Comparison of ENCODE assay signal across 14 mouse cellular contexts in genomic region chr13:101915542-101915941, GRCm38 (mm10).
A peak's percentile ranks its signal among the peaks of the same experiment; 100 is the strongest.
DNase-seq lines count a peak whose midpoint lies in the region; ATAC-seq and TF ChIP-seq lines count a peak whose summit lies in the region.
"Had no signal": no experiment of that assay in that cellular context is flagged by ENCODE, and none has a peak within 500 bp of the region (broad histone marks: within the 10 kb centered on the region; RNA-seq: fewer than 3 reads in every experiment).

No protein-coding gene starts in this region.

- no peak overlapping the region for H3K9ac ChIP-seq in embryonic facial prominence, embryonic 13.5 days
- no peak overlapping the region for H3K9ac ChIP-seq in intestine, embryonic 14.5 days (ENCODE audit: low read length)
- no peak overlapping the region for H3K9ac ChIP-seq in intestine, postnatal 0 days (ENCODE audit: low read depth, low read length)
- H3K9ac ChIP-seq: hindbrain, embryonic 14.5 days; limb, embryonic 13.5 days; midbrain, embryonic 13.5 days; neural tube, embryonic 15.5 days had no signal

- H3K27me3 ChIP-seq in embryonic facial prominence, embryonic 13.5 days: no peaks in the 10 kb centered on the region
- no peaks in the 10 kb centered on the region for H3K27me3 ChIP-seq in embryonic facial prominence, embryonic 10.5 days (replicated peaks; ENCODE audit: low read depth, poor library complexity, severe bottlenecking)
- no peaks in the 10 kb centered on the region for H3K27me3 ChIP-seq in intestine, embryonic 14.5 days (replicated peaks; ENCODE audit: control insufficient read depth, insufficient read depth, low read length)
- H3K27me3 ChIP-seq in intestine, postnatal 0 days (replicated peaks; ENCODE audit: control insufficient read depth, insufficient read depth, low read length): no peaks in the 10 kb centered on the region
- H3K27me3 ChIP-seq: midbrain, embryonic 13.5 days; neural tube, embryonic 15.5 days had no signal

- TF ChIP-seq CTCF in intestine, postnatal 0 days (IDR thresholded peaks at IDR 0.05; ENCODE audit: low read depth): no peak

- H3K4me2 ChIP-seq in embryonic facial prominence, embryonic 13.5 days: no peak overlapping the region
- no peak overlapping the region for H3K4me2 ChIP-seq in intestine, embryonic 14.5 days (ENCODE audit: low read length)
- H3K4me2 ChIP-seq in intestine, postnatal 0 days (replicated peaks; ENCODE audit: low read depth): no peak overlapping the region
- H3K4me2 ChIP-seq: hindbrain, embryonic 14.5 days; limb, embryonic 13.5 days; midbrain, embryonic 13.5 days; neural tube, embryonic 15.5 days had no signal

- DNase-seq in embryonic facial prominence, embryonic 10.5 days (ENCODE audit: low spot score): no peak
- DNase-seq in intestine, embryonic 14.5 days (ENCODE audit: low spot score): peak; percentile 51
- DNase-seq in right cerebral cortex, adult 2 months (ENCODE audit: low spot score in 2 of 2): peak; percentile 52 to 60
- DNase-seq in right cerebral cortex, postnatal 14 days: no peak
- no peak for DNase-seq in layer of hippocampus, postnatal 36 days
- DNase-seq in layer of hippocampus, adult 9-10 months (ENCODE audit: low spot score): no peak
- DNase-seq: kidney, postnatal 4 days; thymus, postnatal 14 days had no signal

- WGBS in embryonic facial prominence, embryonic 13.5 days: 67% methylated on average over 6 of the region's 6 CpGs
- 67% methylated on average over 6 of the region's 6 CpGs for WGBS in embryonic facial prominence, embryonic 10.5 days
- 67% methylated on average over 6 of the region's 6 CpGs for WGBS in intestine, embryonic 14.5 days
- 49% methylated on average over 6 of the region's 6 CpGs for WGBS in intestine, postnatal 0 days

- no peak for ATAC-seq in embryonic facial prominence, embryonic 13.5 days (ENCODE audit: insufficient number of reproducible peaks, insufficient read depth, low FRiP score, low TSS enrichment, low read depth)
- no peak for ATAC-seq in intestine, embryonic 14.5 days (replicated peaks; ENCODE audit: low FRiP score, low TSS enrichment, low read depth)
- ATAC-seq in intestine, postnatal 0 days: no peak
- ATAC-seq: midbrain, embryonic 13.5 days had no signal

- H3K4me3 ChIP-seq in embryonic facial prominence, embryonic 13.5 days: no peak overlapping the region
- H3K4me3 ChIP-seq in embryonic facial prominence, embryonic 10.5 days: no peak overlapping the region
- H3K4me3 ChIP-seq in intestine, embryonic 14.5 days (ENCODE audit: low read depth, low read length): no peak overlapping the region
- H3K4me3 ChIP-seq in intestine, postnatal 0 days (ENCODE audit: low read depth, low read length): no peak overlapping the region
- H3K4me3 ChIP-seq: limb, embryonic 13.5 days; midbrain, embryonic 13.5 days; neural tube, embryonic 15.5 days had no signal

- 0 out of 2 replicates have a peak overlapping the region, but pooled peaks have one; percentile 2 for H3K27ac ChIP-seq in embryonic facial prominence, embryonic 13.5 days
- H3K27ac ChIP-seq in embryonic facial prominence, embryonic 10.5 days (replicated peaks): no peak overlapping the region
- H3K27ac ChIP-seq in intestine, embryonic 14.5 days (ENCODE audit: low read depth): peak overlapping the region; percentile 7; the same call in 1 of the 2 replicates
- H3K27ac ChIP-seq in intestine, postnatal 0 days (ENCODE audit: low read depth, low read length): no peak overlapping the region; the same call in 1 of the 2 replicates
- H3K27ac ChIP-seq: hindbrain, embryonic 14.5 days; limb, embryonic 13.5 days; midbrain, embryonic 13.5 days; neural tube, embryonic 15.5 days had no signal

- H3K36me3 ChIP-seq in embryonic facial prominence, embryonic 13.5 days: no peaks in the 10 kb centered on the region
- no peaks in the 10 kb centered on the region for H3K36me3 ChIP-seq in embryonic facial prominence, embryonic 10.5 days (replicated peaks)
- no peaks in the 10 kb centered on the region for H3K36me3 ChIP-seq in intestine, embryonic 14.5 days (ENCODE audit: control insufficient read depth, insufficient read depth, low read length)
- H3K36me3 ChIP-seq in intestine, postnatal 0 days (ENCODE audit: control insufficient read depth, insufficient read depth): no peaks in the 10 kb centered on the region
- H3K36me3 ChIP-seq: limb, embryonic 13.5 days; midbrain, embryonic 13.5 days; neural tube, embryonic 15.5 days had no signal

- no peaks in the 10 kb centered on the region for H3K9me3 ChIP-seq in embryonic facial prominence, embryonic 13.5 days
- H3K9me3 ChIP-seq in embryonic facial prominence, embryonic 10.5 days: no peaks in the 10 kb centered on the region
- no peaks in the 10 kb centered on the region for H3K9me3 ChIP-seq in intestine, embryonic 14.5 days (ENCODE audit: control insufficient read depth, low read length)
- no peaks in the 10 kb centered on the region for H3K9me3 ChIP-seq in intestine, postnatal 0 days (ENCODE audit: control insufficient read depth)
- H3K9me3 ChIP-seq: limb, embryonic 13.5 days; midbrain, embryonic 13.5 days; neural tube, embryonic 15.5 days had no signal

- H3K4me1 ChIP-seq in embryonic facial prominence, embryonic 13.5 days: peaks cover 5% of the 10 kb centered on the region
- H3K4me1 ChIP-seq in embryonic facial prominence, embryonic 10.5 days: no peaks in the 10 kb centered on the region
- 0 out of 2 replicates have a peak, but pooled peaks cover 14% of the 10 kb centered on the region for H3K4me1 ChIP-seq in intestine, embryonic 14.5 days (replicated peaks; ENCODE audit: control insufficient read depth, insufficient read depth, low read length)
- H3K4me1 ChIP-seq in intestine, postnatal 0 days (replicated peaks; ENCODE audit: control insufficient read depth, insufficient read depth, low read length): peaks cover 11% of the 10 kb centered on the region; the same call in 1 of the 2 replicates
- H3K4me1 ChIP-seq: midbrain, embryonic 13.5 days had no signal

Comparison
In these comparisons a context has a peak if more than half of its experiments do, and no peak if none do; other contexts are left out.
1. H3K27ac ChIP-seq: peak in embryonic facial prominence, embryonic 13.5 days (single experiment) and intestine, embryonic 14.5 days (single experiment); none in embryonic facial prominence, embryonic 10.5 days (single experiment) and intestine, postnatal 0 days (single experiment).
2. DNase-seq: peak in intestine, embryonic 14.5 days (single experiment) and right cerebral cortex, adult 2 months (2 of 2); none in embryonic facial prominence, embryonic 10.5 days (single experiment), right cerebral cortex, postnatal 14 days (single experiment), layer of hippocampus, postnatal 36 days (0 of 2) and layer of hippocampus, adult 9-10 months (single experiment).